Mouse (Mus musculus) lung, embryonic 14.5 days (tissue): Measurements from ENCODE around the gene Srek1. TPM values are rescaled to one million over a fixed set of nuclear protein-coding genes. Genes with fewer than 3 reads are reported as not detected.

Experiments used
- ATAC-seq: fragments of 200-750 bp; cut with Nextera tagmentation; 2 replicates; pipeline ENCODE4 v1.8.0; 2017; ENCODE audit warnings: mild to moderate bottlenecking, moderate TSS enrichment, moderate library complexity; ENCODE audit not compliant: insufficient read depth
- DNase-seq: peaks from one replicate; pipeline ENCODE4 v3.0.0-alpha.2; 2015
- H3K27ac ChIP-seq: fragments of 300-500 bp; sonication (generic); 2 replicates; pipeline ENCODE4 v1.5.1; 2014; ENCODE audit warnings: low read depth, mild to moderate bottlenecking, moderate library complexity
- H3K27me3 ChIP-seq: fragments of 300-500 bp; sonication (generic); 2 replicates; pipeline ENCODE4 v1.6.1; 2014; ENCODE audit warnings: low read length, control low read depth; ENCODE audit not compliant: insufficient read depth
- H3K36me3 ChIP-seq: fragments of 300-500 bp; sonication (generic); 2 replicates; pipeline ENCODE4 v1.6.1; 2014; ENCODE audit warnings: control low read depth; ENCODE audit not compliant: insufficient read depth
- H3K4me1 ChIP-seq: fragments of 300-500 bp; sonication (generic); 2 replicates; pipeline ENCODE4 v1.6.1; 2014; ENCODE audit warnings: antibody characterized with exemption, control low read depth; ENCODE audit not compliant: insufficient read depth
- H3K4me2 ChIP-seq: fragments of 300-500 bp; sonication (generic); 2 replicates; pipeline ENCODE4 v1.6.1; 2014; ENCODE audit warnings: mild to moderate bottlenecking
- H3K4me3 ChIP-seq: fragments of 300-500 bp; sonication (generic); 2 replicates; pipeline ENCODE4 v1.5.1; 2014; ENCODE audit warnings: low read depth, low read length
- H3K9ac ChIP-seq: fragments of 300-500 bp; sonication (generic); 2 replicates; pipeline ENCODE4 v1.6.1; 2014
- H3K9me3 ChIP-seq: fragments of 300-500 bp; sonication (generic); 2 replicates; pipeline ENCODE4 v1.6.1; 2016; ENCODE audit warnings: low read depth, low read length, control low read depth
- CTCF ChIP-seq: IDR thresholded peaks from 2 replicates; pipeline ENCODE4 v1.5.1; 2016; ENCODE audit warnings: antibody characterized with exemption, low read depth
- WGBS: fragments of 180-500 bp; shearing (Covaris S2); extraction: QIAGEN DNeasy Blood & Tissue Kit; methylation state at CpG from one replicate; pipeline ENCODE4 v1.1.7; 2014; 5-methylcytosine and 5-hydroxymethylcytosine counted together
- polyA plus RNA-seq: library from polyadenylated mRNA; unstranded; fragments of >200 nt; fragmentation: Nextera tagmentation; extraction: Ambion mirVana; gene quantifications from 2 replicates; pipeline ENCODE4 v1.2.1, GENCODE M21; 2014

Srek1 gene
- polyA plus RNA-seq, 1 experiment from 2014 or later = 103 TPM

GRCm38 (mm10) chr13:103700752-103701151, 73.7 kb downstream of the Srek1 start:
- H3K27ac ChIP-seq = no peak overlapping the region
- H3K4me2 ChIP-seq = no peak overlapping the region
- no peak for TF ChIP-seq CTCF
- no peak overlapping the region for H3K9ac ChIP-seq
- no peak for DNase-seq
- ATAC-seq = no peak
- no peak overlapping the region for H3K4me3 ChIP-seq
- H3K27me3 ChIP-seq = no peaks in the 10 kb centered on the region
- WGBS = 66% methylated on average over 2 of the region's 2 CpGs
- H3K9me3 ChIP-seq = no peaks in the 10 kb centered on the region
- H3K4me1 ChIP-seq = no peaks in the 10 kb centered on the region
- H3K36me3 ChIP-seq = no peaks in the 10 kb centered on the region

GRCm38 (mm10) chr13:103697993-103698392, 76.4 kb downstream of the Srek1 start:
- WGBS = 34% methylated on average over 9 of the region's 9 CpGs
- no peaks in the 10 kb centered on the region for H3K4me1 ChIP-seq
- TF ChIP-seq CTCF = no peak
- no peak overlapping the region for H3K9ac ChIP-seq
- ATAC-seq = no peak
- H3K27ac ChIP-seq = no peak overlapping the region
- no peak overlapping the region for H3K4me3 ChIP-seq
- H3K36me3 ChIP-seq = no peaks in the 10 kb centered on the region
- no peaks in the 10 kb centered on the region for H3K27me3 ChIP-seq
- no peak overlapping the region for H3K4me2 ChIP-seq
- no peaks in the 10 kb centered on the region for H3K9me3 ChIP-seq
- no peak for DNase-seq

- Histone ChIP-seq H3K27ac (no peak overlapping the region), H3K9ac (no peak overlapping the region), H3K4me3 (no peak overlapping the region), H3K27me3 (no peaks in the 10 kb centered on the region), H3K36me3 (no peaks in the 10 kb centered on the region), H3K4me2 (no peak overlapping the region), H3K4me1 (no peaks in the 10 kb centered on the region), H3K9me3 (no peaks in the 10 kb centered on the region)
- WGBS = 37% methylated on average over 9 of the region's 9 CpGs
- peak; percentile 75 for TF ChIP-seq CTCF
- DNase-seq (peak; percentile 68), ATAC-seq (no peak)
Measured at GRCm38 (mm10) chr13:103696164-103696563, 78.2 kb downstream of the Srek1 start.

GRCm38 (mm10) chr13:103695456-103695855, 79.0 kb downstream of the Srek1 start:
- no peak for ATAC-seq
- H3K9ac ChIP-seq = no peak overlapping the region
- WGBS = 36% methylated on average over 6 of the region's 6 CpGs
- no peak overlapping the region for H3K4me3 ChIP-seq
- H3K27ac ChIP-seq = no peak overlapping the region
- no peak for TF ChIP-seq CTCF
- H3K36me3 ChIP-seq = no peaks in the 10 kb centered on the region
- no peaks in the 10 kb centered on the region for H3K4me1 ChIP-seq
- DNase-seq = no peak
- no peaks in the 10 kb centered on the region for H3K27me3 ChIP-seq
- H3K4me2 ChIP-seq = no peak overlapping the region
- H3K9me3 ChIP-seq = no peaks in the 10 kb centered on the region

Other genes with a start within 250 kb of the Srek1 start
- gene Erbin, start 145.9 kb upstream of the Srek1 start, polyA plus RNA-seq = 30.7 and 32.5 TPM in 2 replicates